Mouse (Mus musculus) liver, embryonic 16.5 days (tissue): ENCODE results near the gene Tpd52l2. TPM values are rescaled to one million over a fixed set of nuclear protein-coding genes. Genes with fewer than 3 reads are reported as not detected.

Source experiments
- ATAC-seq: fragments of 200-750 bp; cut with Nextera tagmentation; 2 replicates; pipeline ENCODE4 v1.8.0; 2017; ENCODE audit warnings: low read depth, mild to moderate bottlenecking, moderate number of reproducible peaks, moderate library complexity
- H3K27ac ChIP-seq: fragments of 300-500 bp; sonication (generic); 2 replicates; pipeline ENCODE4 v1.5.1; 2014; ENCODE audit warnings: mild to moderate bottlenecking, low read length
- H3K27me3 ChIP-seq: fragments of 300-500 bp; sonication (generic); 2 replicates; pipeline ENCODE4 v1.6.1; 2014; ENCODE audit warnings: low read depth, low read length, mixed read lengths; ENCODE audit not compliant: control insufficient read depth, insufficient read depth
- H3K36me3 ChIP-seq: fragments of 300-500 bp; sonication (generic); 2 replicates; pipeline ENCODE4 v1.6.1; 2014; ENCODE audit warnings: mild to moderate bottlenecking; ENCODE audit not compliant: control insufficient read depth, insufficient read depth
- H3K4me1 ChIP-seq: fragments of 300-500 bp; sonication (generic); 2 replicates; pipeline ENCODE4 v1.6.1; 2014; ENCODE audit warnings: low read depth, low read length, mixed read lengths; ENCODE audit not compliant: control insufficient read depth
- H3K4me2 ChIP-seq: fragments of 300-500 bp; sonication (generic); 2 replicates; pipeline ENCODE4 v1.6.1; 2014; ENCODE audit warnings: low read depth, low read length, mixed read lengths
- H3K4me3 ChIP-seq: fragments of 300-500 bp; sonication (generic); 2 replicates; pipeline ENCODE4 v1.5.1; 2014; ENCODE audit warnings: low read depth, mild to moderate bottlenecking, low read length
- H3K9ac ChIP-seq: fragments of 300-500 bp; sonication (generic); 2 replicates; pipeline ENCODE4 v1.6.1; 2014; ENCODE audit warnings: low read depth, low read length
- H3K9me3 ChIP-seq: fragments of 300-500 bp; sonication (generic); replicated peaks from 2 replicates; pipeline ENCODE4 v1.6.1; 2016; ENCODE audit warnings: low read length; ENCODE audit not compliant: control insufficient read depth
- WGBS: fragments of 180-500 bp; shearing (Covaris S2); extraction: QIAGEN DNeasy Blood & Tissue Kit; methylation state at CpG from one replicate; pipeline ENCODE4 v1.1.7; 2014; ENCODE audit not compliant: insufficient replicate concordance; 5-methylcytosine and 5-hydroxymethylcytosine counted together
- polyA plus RNA-seq: library from polyadenylated mRNA; unstranded; fragments of >200 nt; fragmentation: Nextera tagmentation; extraction: Ambion mirVana; gene quantifications from 2 replicates; pipeline ENCODE4 v1.2.1, GENCODE M21; 2015

The Tpd52l2 gene
- polyA plus RNA-seq, result 62.7 and 69.3 TPM in 2 replicates

- Histone ChIP-seq H3K9me3 (no peaks in the 10 kb centered on the region), H3K4me1 (peaks cover 20% of the 10 kb centered on the region), H3K27ac (peak within 1 kb of the TSS; percentile 100), H3K9ac (peak within 1 kb of the TSS; percentile 89), H3K27me3 (no peaks in the 10 kb centered on the region), H3K4me3 (peak within 1 kb of the TSS; percentile 83), H3K36me3 (peaks cover 19% of the 10 kb centered on the region), H3K4me2 (peak within 1 kb of the TSS; percentile 95)
- ATAC-seq, result peak; percentile 95
- WGBS, result under 1% methylated on average over 46 of the region's 46 CpGs
These were observed at the start of gene Tpd52l2 for GRCm38 (mm10) chr2:181496831-181497547. Gene Tpd52l2 (plus strand): TSS chr2:181497142.

GRCm38 (mm10) chr2:181452181-181452580 lies 44.8 kb upstream of the Tpd52l2 start:
- no peaks in the 10 kb centered on the region for H3K9me3 ChIP-seq
- ATAC-seq, result no peak
- H3K27me3 ChIP-seq, result no peaks in the 10 kb centered on the region
- H3K27ac ChIP-seq, result no peak overlapping the region
- H3K4me1 ChIP-seq, result peaks cover 7% of the 10 kb centered on the region
- H3K36me3 ChIP-seq, result no peaks in the 10 kb centered on the region
- WGBS, result 82% methylated on average over 4 of the region's 4 CpGs
- no peak overlapping the region for H3K4me2 ChIP-seq
- no peak overlapping the region for H3K4me3 ChIP-seq
- H3K9ac ChIP-seq, result no peak overlapping the region

DNA sequence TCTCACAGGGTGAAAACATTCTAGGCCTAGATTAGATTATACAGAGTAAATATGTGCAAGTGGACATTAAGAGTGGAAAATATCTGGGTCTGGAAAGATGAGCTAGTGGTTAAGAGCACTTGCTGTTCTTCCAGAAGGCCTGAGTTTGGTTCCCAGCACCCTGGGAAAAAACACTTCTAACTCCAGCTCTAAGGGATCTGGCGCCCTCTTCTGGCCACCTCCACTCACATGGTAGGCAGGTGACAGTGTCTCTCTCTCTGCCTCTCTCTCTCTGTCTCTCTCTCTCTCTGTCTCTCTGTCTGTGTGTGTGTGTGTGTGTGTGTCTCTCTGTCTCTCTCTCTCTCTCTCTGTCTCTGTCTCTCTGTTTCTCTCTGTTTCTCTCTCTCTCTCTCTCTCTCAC lies 43.7 kb upstream of the Tpd52l2 start:
- no peak overlapping the region for H3K4me2 ChIP-seq
- no peak for ATAC-seq
- H3K9ac ChIP-seq, result no peak overlapping the region
- H3K4me3 ChIP-seq, result no peak overlapping the region
- H3K9me3 ChIP-seq, result no peaks in the 10 kb centered on the region
- no peak overlapping the region for H3K27ac ChIP-seq
- peaks cover 16% of the 10 kb centered on the region for H3K4me1 ChIP-seq
- WGBS, result 50% methylated on average over 1 of the region's 1 CpGs
- no peaks in the 10 kb centered on the region for H3K36me3 ChIP-seq
- no peaks in the 10 kb centered on the region for H3K27me3 ChIP-seq

GRCm38 (mm10) chr2:181455899-181456298 lies 41.0 kb upstream of the Tpd52l2 start:
- ATAC-seq, result no peak
- Histone ChIP-seq H3K4me1 (peaks cover 33% of the 10 kb centered on the region), H3K27ac (no peak overlapping the region; the same call in 1 of the 2 replicates), H3K4me2 (no peak overlapping the region), H3K4me3 (no peak overlapping the region), H3K9ac (no peak overlapping the region), H3K27me3 (peaks cover 6% of the 10 kb centered on the region; the same call in 1 of the 2 replicates), H3K36me3 (no peaks in the 10 kb centered on the region), H3K9me3 (no peaks in the 10 kb centered on the region)
- WGBS, result 79% methylated on average over 2 of the region's 2 CpGs

DNA sequence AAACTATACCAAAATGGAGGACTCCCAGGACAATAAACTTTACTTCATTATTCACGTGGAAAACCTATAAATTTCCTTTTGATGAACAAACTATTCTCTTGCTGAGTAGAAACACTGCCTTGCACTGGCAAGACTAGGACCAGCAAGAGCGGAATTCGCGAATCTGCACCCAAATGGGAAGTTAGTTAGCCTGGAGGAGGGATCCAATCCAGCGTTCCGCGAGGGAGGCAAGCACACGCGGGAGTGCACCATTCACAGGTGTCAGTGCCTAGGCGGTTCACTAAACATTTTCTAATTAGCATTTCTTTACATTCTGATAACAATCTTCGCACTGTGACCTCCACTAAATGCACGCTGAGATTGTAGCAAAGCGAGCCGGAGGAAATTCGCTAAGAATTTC lies 39.1 kb upstream of the Tpd52l2 start:
- WGBS, result 5% methylated on average over 15 of the region's 15 CpGs
- no peak for ATAC-seq
- Histone ChIP-seq H3K36me3 (no peaks in the 10 kb centered on the region), H3K4me1 (peaks cover 47% of the 10 kb centered on the region), H3K27me3 (peaks cover 6% of the 10 kb centered on the region; the same call in 1 of the 2 replicates), H3K4me2 (peak overlapping the region; percentile 100), H3K27ac (no peak overlapping the region), H3K4me3 (peak overlapping the region; percentile 98), H3K9me3 (no peaks in the 10 kb centered on the region), H3K9ac (peak overlapping the region; percentile 89)

DNA sequence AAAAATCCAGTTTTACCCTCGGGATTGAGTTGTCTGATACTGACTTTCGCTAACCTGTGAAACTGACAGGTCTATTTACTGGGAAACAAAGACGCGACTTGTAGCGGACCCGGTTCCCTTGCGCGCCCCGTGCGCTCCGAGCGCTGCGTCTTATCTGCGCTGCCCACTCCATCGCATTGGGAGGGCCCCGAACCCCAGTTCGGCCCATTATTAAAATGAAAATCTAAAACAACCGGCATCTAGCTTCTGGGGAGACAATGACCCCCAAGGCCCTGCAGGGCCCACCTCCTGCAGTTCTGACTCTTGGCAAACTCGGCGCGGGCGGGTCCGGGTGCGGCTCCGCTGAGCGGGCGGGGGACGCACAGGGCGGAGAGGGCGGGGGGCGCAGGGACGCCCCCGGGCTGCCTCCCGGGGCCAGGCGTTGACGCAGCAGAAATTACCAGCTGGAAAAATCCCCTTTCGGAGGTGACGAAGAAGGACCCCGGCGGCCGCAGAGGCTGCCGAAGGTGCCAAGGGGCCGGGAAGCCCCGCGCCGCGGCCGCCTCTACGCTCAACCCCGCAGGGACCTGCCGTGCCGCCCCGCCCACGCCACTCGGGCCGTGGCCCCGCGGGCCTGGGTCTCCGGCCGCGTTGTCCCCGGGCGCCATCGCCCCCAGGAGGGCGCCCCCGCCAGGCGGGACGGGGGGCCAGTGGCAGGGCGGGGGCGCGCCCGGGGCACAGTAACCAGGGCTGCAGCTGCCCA lies 38.4 kb upstream of the Tpd52l2 start:
- Histone ChIP-seq H3K9ac (peak overlapping the region; percentile 89), H3K4me1 (peaks cover 55% of the 10 kb centered on the region), H3K36me3 (no peaks in the 10 kb centered on the region), H3K27me3 (peaks cover 8% of the 10 kb centered on the region; the same call in 1 of the 2 replicates), H3K9me3 (no peaks in the 10 kb centered on the region), H3K4me3 (peak overlapping the region; percentile 98), H3K4me2 (peak overlapping the region; percentile 100), H3K27ac (peak overlapping the region; percentile 81)
- under 1% methylated on average over 57 of the region's 72 CpGs for WGBS
- no peak for ATAC-seq

- peak within 1 kb of the TSS; percentile 100 for H3K4me2 ChIP-seq
- H3K27me3 ChIP-seq, result peaks cover 9% of the 10 kb centered on the region; the same call in 1 of the 2 replicates
- peaks cover 55% of the 10 kb centered on the region for H3K4me1 ChIP-seq
- H3K9me3 ChIP-seq, result no peaks in the 10 kb centered on the region
- WGBS, result 0% methylated on average over 44 of the region's 83 CpGs
- H3K36me3 ChIP-seq, result no peaks in the 10 kb centered on the region
- ATAC-seq, result peak; percentile 83
- peak within 1 kb of the TSS; percentile 89 for H3K9ac ChIP-seq
- peak within 1 kb of the TSS; percentile 98 for H3K4me3 ChIP-seq
- peak within 1 kb of the TSS; percentile 97 for H3K27ac ChIP-seq
These were observed 37.7 kb upstream of the Tpd52l2 start, which contains the start of gene Zbtb46 for GRCm38 (mm10) chr2:181459153-181459672. Gene Zbtb46 (minus strand): TSS chr2:181459426.

GRCm38 (mm10) chr2:181459673-181460621 lies 37.0 kb upstream of the Tpd52l2 start:
- Histone ChIP-seq H3K27me3 (peaks cover 9% of the 10 kb centered on the region; the same call in 1 of the 2 replicates), H3K4me3 (peak overlapping the region; percentile 98), H3K9me3 (no peaks in the 10 kb centered on the region), H3K4me1 (peaks cover 55% of the 10 kb centered on the region), H3K27ac (peak overlapping the region; percentile 97), H3K4me2 (peak overlapping the region; percentile 100), H3K36me3 (no peaks in the 10 kb centered on the region), H3K9ac (peak overlapping the region; percentile 85)
- under 1% methylated on average over 70 of the region's 71 CpGs for WGBS
- peak; percentile 78 for ATAC-seq
